Mouse (Mus musculus): ENCODE data around the gene Rab5c.

- no peak for TF ChIP-seq CTCF (conservative IDR thresholded peaks at IDR 0.05; ENCODE audit: insufficient read depth, insufficient read length, low read depth, low read length)
- TF ChIP-seq POLR2A (IDR thresholded peaks at IDR 0.05; ENCODE audit: low read depth, low read length): no peak
Measured at GRCm38 (mm10) chr11:100685371-100685770, 52.6 kb downstream of the Rab5c start.
